Mouse (Mus musculus): ENCODE data around the gene Magi3. TPM values are rescaled to one million over a fixed set of nuclear protein-coding genes. Genes with fewer than 3 reads are reported as not detected.

The Magi3 gene
- total RNA-seq (2021): 10 to 100 TPM; 18.6 to 28.7 TPM
- long read RNA-seq, experiment 1, full-length matches to known transcripts: 2 of 8 reads
- long read RNA-seq, experiment 1, partial matches to known transcripts: 5 of 8 reads
- long read RNA-seq, experiment 1, other reads (novel, unspliced or antisense): 1 of 8 reads
- long read RNA-seq, experiment 2: 0 reads

GRCm38 (mm10) chr3:104220295-104220965 is at the start of gene Magi3:
TSS of gene Magi3 (minus strand) at chr3:104220374.
- peak; percentile 98 to 99 for DNase-seq

GRCm38 (mm10) chr3:104264530-104265145 is 44.5 kb upstream of the Magi3 start:
- no peak for DNase-seq

- no peak for DNase-seq
Observed at GRCm38 (mm10) chr3:104260221-104260620, 40.0 kb upstream of the Magi3 start.

- no peak for DNase-seq
Observed at GRCm38 (mm10) chr3:104259168-104259567, 39.0 kb upstream of the Magi3 start.

- no peak for DNase-seq
Observed at GRCm38 (mm10) chr3:104257041-104257440, 36.9 kb upstream of the Magi3 start.

- no peak for DNase-seq
Observed at GRCm38 (mm10) chr3:104253760-104254159, 33.6 kb upstream of the Magi3 start.

- no peak for DNase-seq
Observed at GRCm38 (mm10) chr3:104247850-104248249, 27.7 kb upstream of the Magi3 start.

- no peak for DNase-seq
Observed at GRCm38 (mm10) chr3:104247057-104247456, 26.9 kb upstream of the Magi3 start.

- DNase-seq: no peak
Observed at GRCm38 (mm10) chr3:104244373-104244772, 24.2 kb upstream of the Magi3 start.

GRCm38 (mm10) chr3:104243972-104244371 is 23.8 kb upstream of the Magi3 start:
- DNase-seq: no peak

GRCm38 (mm10) chr3:104239785-104240184 is 19.6 kb upstream of the Magi3 start:
- DNase-seq: peak in 1 of 2 experiments; percentile 4

GRCm38 (mm10) chr3:104239376-104239775 is 19.2 kb upstream of the Magi3 start:
- no peak for DNase-seq

GRCm38 (mm10) chr3:104237846-104238440 is 17.8 kb upstream of the Magi3 start:
- DNase-seq: no peak

- no peak for DNase-seq
Observed at GRCm38 (mm10) chr3:104236029-104236428, 15.9 kb upstream of the Magi3 start.

GRCm38 (mm10) chr3:104235099-104235498 is 14.9 kb upstream of the Magi3 start:
- no peak for DNase-seq

GRCm38 (mm10) chr3:104233366-104234312 is 13.5 kb upstream of the Magi3 start:
- peak in 1 of 2 experiments; percentile 33 for DNase-seq

- DNase-seq: no peak
Observed at GRCm38 (mm10) chr3:104227438-104228111, 7.4 kb upstream of the Magi3 start.

- DNase-seq: no peak
Observed at GRCm38 (mm10) chr3:104226731-104227130, 6.6 kb upstream of the Magi3 start.

- DNase-seq: peak; percentile 33 to 36
Observed at GRCm38 (mm10) chr3:104221156-104221555, 982 bp upstream of the Magi3 start.

- DNase-seq: peak; percentile 52 to 72
Observed at GRCm38 (mm10) chr3:104219531-104220294, 461 bp downstream of the Magi3 start.

All from adrenal gland, postnatal 36 days (tissue).